Mouse (Mus musculus): ENCODE measurements around the gene Prr36.
A peak's percentile ranks its signal among the peaks of the same experiment; 100 is the strongest.
"Not testable (repeated sequence)": the region's sequence is repeated elsewhere in the genome, so short reads cannot be mapped to it uniquely, and the experiment has no call there.

The Prr36 gene

GRCm38 (mm10) chr8:4216791-4217621 lies at the start of gene Prr36:
Prr36 (minus strand) TSS chr8:4217459.
- DNase-seq (ENCODE audit: low spot score in 2 of 2) = peak; percentile 64 to 67

- no peak for DNase-seq (ENCODE audit: low spot score in 2 of 2)
Observed at GRCm38 (mm10) chr8:4265160-4265914, 48.1 kb upstream of the Prr36 start.

GRCm38 (mm10) chr8:4263105-4263791 lies 46.0 kb upstream of the Prr36 start:
- DNase-seq (ENCODE audit: low spot score in 2 of 2) = peak in 1 of 2 experiments; percentile 50

- no peak for DNase-seq (ENCODE audit: low spot score in 2 of 2)
Observed at GRCm38 (mm10) chr8:4259805-4260170, 42.5 kb upstream of the Prr36 start.

- peak; percentile 93 for DNase-seq (ENCODE audit: low spot score in 2 of 2)
Observed at GRCm38 (mm10) chr8:4259125-4259804, 42.0 kb upstream of the Prr36 start, which contains the start of gene Ctxn1. Ctxn1 (minus strand) TSS chr8:4259274.

GRCm38 (mm10) chr8:4258678-4259077 lies 41.4 kb upstream of the Prr36 start:
- peak in 1 of 2 experiments; percentile 60 for DNase-seq (ENCODE audit: low spot score in 2 of 2)

GRCm38 (mm10) chr8:4258233-4258632 lies 41.0 kb upstream of the Prr36 start:
- peak; percentile 84 to 86 for DNase-seq (ENCODE audit: low spot score in 2 of 2)

GRCm38 (mm10) chr8:4257350-4257749 lies 40.1 kb upstream of the Prr36 start:
- no peak for DNase-seq (ENCODE audit: low spot score in 2 of 2)

GRCm38 (mm10) chr8:4256911-4257310 lies 39.7 kb upstream of the Prr36 start:
- peak; percentile 85 to 91 for DNase-seq (ENCODE audit: low spot score in 2 of 2)

GRCm38 (mm10) chr8:4255471-4255870 lies 38.2 kb upstream of the Prr36 start:
- DNase-seq (ENCODE audit: low spot score in 2 of 2) = not testable (repeated sequence)

GRCm38 (mm10) chr8:4254001-4254400 lies 36.7 kb upstream of the Prr36 start:
- peak in 1 of 2 experiments; percentile 76 for DNase-seq (ENCODE audit: low spot score in 2 of 2)

- DNase-seq (ENCODE audit: low spot score in 2 of 2) = peak; percentile 95 to 96
Observed at GRCm38 (mm10) chr8:4252934-4253841, 35.9 kb upstream of the Prr36 start, which contains the start of gene Snapc2. Snapc2 (plus strand) TSS chr8:4253080.

- DNase-seq (ENCODE audit: low spot score in 2 of 2) = no peak
Observed at GRCm38 (mm10) chr8:4252116-4252760, 35.0 kb upstream of the Prr36 start.

GRCm38 (mm10) chr8:4250306-4250970 lies 33.2 kb upstream of the Prr36 start:
- DNase-seq (ENCODE audit: low spot score in 2 of 2) = peak; percentile 83 to 86

GRCm38 (mm10) chr8:4249213-4249612 lies 32.0 kb upstream of the Prr36 start:
- no peak for DNase-seq (ENCODE audit: low spot score in 2 of 2)

GRCm38 (mm10) chr8:4247951-4248540 lies 30.8 kb upstream of the Prr36 start, which contains the start of gene Tgfbr3l:
Tgfbr3l (plus strand) TSS chr8:4248214.
- no peak for DNase-seq (ENCODE audit: low spot score in 2 of 2)

- no peak for DNase-seq (ENCODE audit: low spot score in 2 of 2)
Observed at GRCm38 (mm10) chr8:4247241-4247640, 30.0 kb upstream of the Prr36 start.

GRCm38 (mm10) chr8:4245737-4246136 lies 28.5 kb upstream of the Prr36 start:
- DNase-seq (ENCODE audit: low spot score in 2 of 2) = no peak

- DNase-seq (ENCODE audit: low spot score in 2 of 2) = no peak
Observed at GRCm38 (mm10) chr8:4245061-4245460, 27.8 kb upstream of the Prr36 start.
